In the genomic region with DNA sequence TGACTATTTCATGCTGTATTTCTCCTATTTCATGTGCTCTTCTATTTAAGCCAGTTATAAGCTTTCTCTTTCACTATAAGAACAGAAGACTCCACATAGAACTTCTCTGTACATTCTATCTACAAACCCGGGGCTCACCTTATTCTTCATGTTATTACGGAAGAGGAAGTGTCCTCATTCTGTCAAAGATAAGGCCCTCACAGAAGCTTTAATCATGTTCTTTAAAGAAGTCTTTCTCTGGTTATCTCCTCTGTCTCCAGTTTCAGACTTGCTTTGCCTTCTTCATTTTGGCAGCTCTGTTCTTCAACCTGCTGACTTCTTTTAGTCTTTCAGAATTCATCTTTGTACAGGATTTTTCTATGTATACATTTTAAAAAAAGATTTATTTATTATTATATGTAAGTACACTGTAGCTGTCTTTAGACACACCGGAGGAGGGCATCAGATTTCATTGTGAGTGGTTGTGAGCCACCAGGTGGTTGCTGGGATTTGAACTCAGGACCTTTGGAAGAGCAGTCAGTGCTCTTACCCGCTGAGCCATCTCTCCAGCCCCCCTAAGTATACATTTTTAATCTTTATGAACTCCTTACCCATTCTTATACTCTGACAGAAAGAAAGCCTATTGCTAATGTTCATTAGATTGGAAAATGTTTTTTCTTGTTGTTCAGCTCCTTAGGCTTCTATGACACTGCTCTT, we compare ENCODE assay signal across 24 mouse cellular contexts. TPM values are rescaled to one million over a fixed set of nuclear protein-coding genes. Genes with fewer than 3 reads are reported as not detected.
DNase-seq lines count a peak whose midpoint lies in the region; ATAC-seq and TF ChIP-seq lines count a peak whose summit lies in the region.
"Had no signal": no experiment of that assay in that cellular context is flagged by ENCODE, and none has a peak within 500 bp of the region (broad histone marks: within the 10 kb centered on the region; RNA-seq: fewer than 3 reads in every experiment).

No protein-coding gene starts in this region.

- no peak overlapping the region for H3K4me3 ChIP-seq in layer of hippocampus, adult 2 months
- no peak overlapping the region for H3K4me3 ChIP-seq in liver, embryonic 14.5 days (ENCODE audit: insufficient read depth in 1 of 2, low read depth in 2 of 2, low read length in 2 of 2)
- H3K4me3 ChIP-seq: forebrain, embryonic 12.5 days; gastrocnemius, adult 2 months; midbrain, embryonic 12.5 days; neural tube, embryonic 12.5 days; stomach, embryonic 15.5 days had no signal

- H3K4me1 ChIP-seq in liver, embryonic 14.5 days (replicated peaks; ENCODE audit: control insufficient read depth in 2 of 2, insufficient read depth in 2 of 2, low read length in 1 of 2) = peaks cover 5 to 11% of the 10 kb centered on the region in 2 experiments
- H3K4me1 ChIP-seq: forebrain, embryonic 12.5 days; midbrain, embryonic 12.5 days; neural tube, embryonic 12.5 days; stomach, embryonic 15.5 days had no signal

- H3K36me3 ChIP-seq in liver, embryonic 14.5 days (replicated peaks; ENCODE audit: control insufficient read depth, insufficient read depth, low read depth) = no peaks in the 10 kb centered on the region
- H3K36me3 ChIP-seq: forebrain, embryonic 12.5 days; midbrain, embryonic 12.5 days; neural tube, embryonic 12.5 days; stomach, embryonic 15.5 days had no signal

- 41% methylated on average over 4 of the region's 4 CpGs for WGBS in liver, embryonic 14.5 days (ENCODE audit: insufficient replicate concordance)

- H3K4me2 ChIP-seq in liver, embryonic 14.5 days (ENCODE audit: low read depth) = no peak overlapping the region
- H3K4me2 ChIP-seq: forebrain, embryonic 12.5 days; heart, embryonic 11.5 days; midbrain, embryonic 12.5 days; neural tube, embryonic 12.5 days; stomach, embryonic 15.5 days had no signal

- ATAC-seq in activated CD4-positive, CD25-positive, alpha-beta regulatory T cell, adult 4 months = peak; percentile 59
- no peak for ATAC-seq in liver, embryonic 14.5 days (ENCODE audit: insufficient read depth)
- ATAC-seq: hindbrain, embryonic 16.5 days; intestine, embryonic 16.5 days; lung, postnatal 0 days had no signal

- DNase-seq in layer of hippocampus, adult 2 months (ENCODE audit: low spot score in 2 of 2) = no peak
- DNase-seq in layer of hippocampus, adult 18-20 months (ENCODE audit: low spot score in 2 of 2) = no peak
- DNase-seq in liver, embryonic 14.5 days (ENCODE audit: low read depth in 3 of 3, low spot score in 3 of 3) = no peak
- peak; percentile 35 for DNase-seq in naive thymus-derived CD4-positive, alpha-beta T cell, adult 2 months (ENCODE audit: low read depth)
- no peak for DNase-seq in spleen, postnatal 10 days (ENCODE audit: low spot score in 2 of 2)
- no peak for DNase-seq in cerebellum, adult 11-12 months
- DNase-seq in kidney, postnatal 4 days = no peak
- DNase-seq: adrenal gland, postnatal 25 days; cerebellum, adult 11 months; cerebellum, postnatal 10 days; gastrocnemius, adult 2 months; retina, postnatal 1 day; thymus, postnatal 36 days had no signal

- no peak for TF ChIP-seq CTCF in layer of hippocampus, adult 2 months (conservative IDR thresholded peaks at IDR 0.05)
- no peak for TF ChIP-seq CTCF in liver, embryonic 14.5 days (IDR thresholded peaks at IDR 0.05; ENCODE audit: low read depth)

- TF ChIP-seq EP300 in liver, embryonic 14.5 days (IDR thresholded peaks at IDR 0.05; ENCODE audit: low read depth) = peak; percentile 11; the same call in 1 of the 2 replicates

- H3K9me3 ChIP-seq in liver, embryonic 14.5 days (ENCODE audit: control insufficient read depth, low read length) = no peaks in the 10 kb centered on the region
- H3K9me3 ChIP-seq: forebrain, embryonic 12.5 days; midbrain, embryonic 12.5 days; neural tube, embryonic 12.5 days; stomach, embryonic 15.5 days had no signal

- peak overlapping the region; percentile 53; the same call in 1 of the 2 replicates for H3K27ac ChIP-seq in layer of hippocampus, adult 2 months
- H3K27ac ChIP-seq in liver, embryonic 14.5 days = no peak overlapping the region
- H3K27ac ChIP-seq: forebrain, embryonic 12.5 days; gastrocnemius, adult 2 months; kidney, postnatal 0 days; macrophage; midbrain, embryonic 12.5 days; neural tube, embryonic 12.5 days; stomach, embryonic 15.5 days had no signal

- no peak overlapping the region for H3K9ac ChIP-seq in liver, embryonic 14.5 days (replicated peaks)
- H3K9ac ChIP-seq: forebrain, embryonic 12.5 days; midbrain, embryonic 12.5 days; neural tube, embryonic 12.5 days; stomach, embryonic 15.5 days had no signal

- H3K27me3 ChIP-seq in liver, embryonic 14.5 days (ENCODE audit: control insufficient read depth, insufficient read depth, low read length) = no peaks in the 10 kb centered on the region
- H3K27me3 ChIP-seq: forebrain, embryonic 12.5 days; midbrain, embryonic 12.5 days; neural tube, embryonic 12.5 days; stomach, embryonic 15.5 days had no signal

RNA-seq across cellular contexts. Expression of a gene that starts 8.9 kb away (rescaled TPM):
- total RNA-seq in layer of hippocampus, adult 2 months (2021) = 100 to 1,000 TPM; 237 to 264 TPM
- 100 to 1,000 TPM; 231 to 237 TPM for total RNA-seq in layer of hippocampus, adult 18-20 months (2021)
- polyA plus RNA-seq in activated CD4-positive, CD25-positive, alpha-beta regulatory T cell, adult 4 months (2017; shearing (Covaris generic)) = 10 to 100 TPM; 89.7 to 92.1 TPM
- polyA plus RNA-seq in liver, embryonic 14.5 days (2012; rRNA removed) = 3.5 and 4.2 TPM in 2 replicates
- 3.2 and 3.9 TPM in 2 replicates for polyA plus RNA-seq in liver, embryonic 14.5 days (2014; fragmentation: Nextera tagmentation; extraction: Ambion mirVana)

RNA-seq across cellular contexts. Expression of a gene that starts 41.4 kb away (rescaled TPM):
- 10 to 100 TPM; 16.5 to 18.5 TPM for total RNA-seq in layer of hippocampus, adult 2 months (2021)
- 10 to 100 TPM; 17.1 to 18.6 TPM for total RNA-seq in layer of hippocampus, adult 18-20 months (2021)
- polyA plus RNA-seq in activated CD4-positive, CD25-positive, alpha-beta regulatory T cell, adult 4 months (2017; shearing (Covaris generic)) = under 1 TPM in 1 of 2 experiments, not detected in 1; 0.48 TPM
- polyA plus RNA-seq in liver, embryonic 14.5 days (2012; rRNA removed) = 5.0 and 5.5 TPM in 2 replicates
- 2.2 and 2.6 TPM in 2 replicates for polyA plus RNA-seq in liver, embryonic 14.5 days (2014; fragmentation: Nextera tagmentation; extraction: Ambion mirVana)
